Mouse (Mus musculus) midbrain, embryonic 11.5 days (tissue): ENCODE results near the gene Atp6v1e1. TPM values are rescaled to one million over a fixed set of nuclear protein-coding genes. Genes with fewer than 3 reads are reported as not detected.

Source experiments
- ATAC-seq: fragments of 200-750 bp; cut with Nextera tagmentation; 2 replicates; pipeline ENCODE4 v1.8.0; 2017; ENCODE audit warnings: moderate TSS enrichment, moderate library complexity; ENCODE audit not compliant: low FRiP score
- DNase-seq: peaks from one replicate; pipeline ENCODE4 v3.0.0; 2015; ENCODE audit warnings: low spot score; ENCODE audit errors: missing footprints
- H3K27ac ChIP-seq: fragments of 300-500 bp; sonication (generic); 2 replicates; pipeline ENCODE4 v1.5.1; 2014; ENCODE audit warnings: low read depth, low read length
- H3K27me3 ChIP-seq: fragments of 300-500 bp; sonication (generic); 2 replicates; pipeline ENCODE4 v1.6.1; 2014; ENCODE audit warnings: mild to moderate bottlenecking, low read length, moderate library complexity, mixed read lengths; ENCODE audit not compliant: control insufficient read depth, insufficient read depth
- H3K36me3 ChIP-seq: fragments of 300-500 bp; sonication (generic); 2 replicates; pipeline ENCODE4 v1.6.1; 2014; ENCODE audit warnings: mild to moderate bottlenecking, low read length, moderate library complexity, mixed read lengths; ENCODE audit not compliant: control insufficient read depth, insufficient read depth
- H3K4me1 ChIP-seq: fragments of 300-500 bp; sonication (generic); 2 replicates; pipeline ENCODE4 v1.6.1; 2014; ENCODE audit warnings: low read length; ENCODE audit not compliant: control insufficient read depth, insufficient read depth
- H3K4me2 ChIP-seq: fragments of 300-500 bp; sonication (generic); 2 replicates; pipeline ENCODE4 v1.6.1; 2014; ENCODE audit warnings: mild to moderate bottlenecking, moderate library complexity
- H3K4me3 ChIP-seq: fragments of 300-500 bp; sonication (generic); 2 replicates; pipeline ENCODE4 v1.5.1; 2014; ENCODE audit warnings: low read depth, low read length
- H3K9ac ChIP-seq: fragments of 300-500 bp; sonication (generic); 2 replicates; pipeline ENCODE4 v1.6.1; 2014; ENCODE audit warnings: low read length
- H3K9me3 ChIP-seq: fragments of 300-500 bp; sonication (generic); 2 replicates; pipeline ENCODE4 v1.6.1; 2016; ENCODE audit warnings: low read length; ENCODE audit not compliant: control insufficient read depth
- WGBS: fragments of 180-500 bp; shearing (Covaris S2); extraction: QIAGEN DNeasy Blood & Tissue Kit; methylation state at CpG from one replicate; pipeline ENCODE4 v1.1.7; 2014; 5-methylcytosine and 5-hydroxymethylcytosine counted together
- polyA plus RNA-seq: library from polyadenylated mRNA; unstranded; fragments of >200 nt; fragmentation: Nextera tagmentation; extraction: Ambion mirVana; gene quantifications from 2 replicates; pipeline ENCODE4 v1.2.1, GENCODE M21; 2014

Atp6v1e1 gene
- polyA plus RNA-seq, 1 experiment from 2014 or later = 162 TPM

DNA sequence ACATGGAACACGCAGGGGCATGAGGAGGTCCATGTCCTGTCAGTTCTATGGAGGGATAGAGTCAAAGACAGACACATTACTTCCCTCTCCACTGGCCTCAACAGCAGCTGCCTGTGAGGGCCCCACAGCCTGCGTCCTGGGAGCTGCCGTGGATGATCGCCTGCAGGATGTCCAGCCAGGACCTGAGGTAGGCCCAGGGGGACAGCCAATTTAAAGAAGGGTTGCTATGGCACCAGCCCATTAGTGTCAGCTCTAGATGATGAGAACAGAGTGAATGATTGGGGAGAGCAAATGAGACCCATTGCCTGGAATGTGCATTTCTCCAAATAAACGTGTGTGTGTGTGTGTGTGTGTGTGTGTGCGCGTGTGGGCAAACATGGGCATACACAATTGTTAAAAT is 38.2 kb downstream of the Atp6v1e1 start:
- Histone ChIP-seq H3K9me3 (no peaks in the 10 kb centered on the region), H3K4me3 (no peak overlapping the region), H3K9ac (no peak overlapping the region), H3K4me1 (peaks cover 2% of the 10 kb centered on the region; the same call in 1 of the 2 replicates), H3K36me3 (no peaks in the 10 kb centered on the region), H3K4me2 (no peak overlapping the region), H3K27ac (no peak overlapping the region), H3K27me3 (no peaks in the 10 kb centered on the region)
- 66% methylated on average over 7 of the region's 7 CpGs for WGBS
- DNase-seq (no peak), ATAC-seq (no peak)

DNA sequence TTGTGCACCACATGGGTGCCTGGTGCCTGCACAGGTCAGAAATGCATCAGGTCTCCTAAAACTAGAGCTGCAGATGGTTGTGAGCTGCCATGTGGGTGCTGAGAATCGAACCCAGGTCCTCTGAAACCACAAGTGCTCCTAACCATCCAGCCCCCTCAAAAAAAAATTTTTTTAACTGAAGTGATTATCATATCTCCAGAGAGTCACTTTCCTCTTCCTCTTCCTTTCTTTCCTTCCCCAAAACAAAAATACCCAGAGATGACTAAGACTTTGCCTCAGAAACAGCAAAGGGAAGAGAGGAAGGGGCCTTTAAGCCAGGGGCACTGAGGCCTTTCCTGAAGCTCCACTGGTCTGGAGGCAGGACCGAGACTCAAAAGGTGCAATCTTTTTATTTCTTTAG is 39.6 kb downstream of the Atp6v1e1 start:
- H3K36me3 ChIP-seq = no peaks in the 10 kb centered on the region
- H3K27me3 ChIP-seq = no peaks in the 10 kb centered on the region
- H3K9ac ChIP-seq = no peak overlapping the region
- H3K4me2 ChIP-seq = no peak overlapping the region
- DNase-seq (no peak), ATAC-seq (no peak)
- H3K4me3 ChIP-seq = no peak overlapping the region
- no peaks in the 10 kb centered on the region for H3K9me3 ChIP-seq
- H3K4me1 ChIP-seq = peaks cover 2% of the 10 kb centered on the region; the same call in 1 of the 2 replicates
- no peak overlapping the region for H3K27ac ChIP-seq
- 89% methylated on average over 2 of the region's 2 CpGs for WGBS

DNA sequence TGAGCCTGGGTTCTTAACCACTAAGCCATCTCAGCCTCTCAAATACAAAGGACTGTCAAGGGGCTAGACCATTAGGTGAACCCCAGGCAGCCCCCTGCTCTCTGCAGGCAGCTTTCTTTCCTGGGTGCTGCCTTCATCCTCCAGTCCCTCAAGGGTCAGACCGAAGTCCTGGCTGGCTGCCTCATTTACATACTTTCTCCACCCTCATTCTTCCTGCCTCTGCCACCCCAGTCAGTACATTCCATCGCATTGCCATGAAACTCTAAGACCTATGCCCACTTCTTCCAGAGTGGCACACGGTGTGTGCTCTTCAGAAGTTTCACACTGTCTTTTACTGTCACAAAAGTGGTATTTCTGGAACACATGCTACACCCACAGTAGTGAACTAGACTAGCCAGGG is 44.4 kb downstream of the Atp6v1e1 start:
- no peaks in the 10 kb centered on the region; the same call in 1 of the 2 replicates for H3K36me3 ChIP-seq
- H3K9ac ChIP-seq = no peak overlapping the region
- H3K9me3 ChIP-seq = no peaks in the 10 kb centered on the region
- no peak overlapping the region for H3K4me3 ChIP-seq
- 68% methylated on average over 3 of the region's 3 CpGs for WGBS
- H3K4me1 ChIP-seq = peaks cover 7% of the 10 kb centered on the region
- H3K4me2 ChIP-seq = no peak overlapping the region
- no peak for ATAC-seq
- no peaks in the 10 kb centered on the region for H3K27me3 ChIP-seq
- H3K27ac ChIP-seq = no peak overlapping the region
- DNase-seq = no peak

DNA sequence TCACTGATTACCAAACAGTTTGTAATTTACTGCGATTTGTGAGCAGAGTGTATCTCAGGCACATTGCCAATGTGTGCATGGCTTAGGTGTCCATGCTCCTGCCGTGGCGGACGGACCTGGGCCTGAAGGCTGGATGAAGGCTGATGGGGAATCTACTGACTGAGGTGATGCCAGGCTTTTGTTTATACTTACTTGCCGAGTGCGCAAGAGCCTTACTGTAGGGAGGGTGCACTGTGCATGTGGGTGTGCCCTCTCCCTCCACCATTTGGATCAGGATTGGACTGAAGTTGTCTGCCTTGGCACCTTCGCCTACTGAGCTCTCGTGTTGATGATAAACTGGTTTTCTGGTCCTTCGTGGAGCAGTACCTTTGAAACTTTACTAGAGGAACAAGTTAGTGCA is 45.1 kb downstream of the Atp6v1e1 start:
- DNase-seq = no peak
- Histone ChIP-seq H3K9ac (no peak overlapping the region), H3K27me3 (no peaks in the 10 kb centered on the region), H3K4me1 (peaks cover 13% of the 10 kb centered on the region), H3K4me3 (no peak overlapping the region), H3K9me3 (no peaks in the 10 kb centered on the region), H3K4me2 (no peak overlapping the region), H3K27ac (no peak overlapping the region), H3K36me3 (no peaks in the 10 kb centered on the region; the same call in 1 of the 2 replicates)
- no peak for ATAC-seq
- 90% methylated on average over 9 of the region's 9 CpGs for WGBS

DNA sequence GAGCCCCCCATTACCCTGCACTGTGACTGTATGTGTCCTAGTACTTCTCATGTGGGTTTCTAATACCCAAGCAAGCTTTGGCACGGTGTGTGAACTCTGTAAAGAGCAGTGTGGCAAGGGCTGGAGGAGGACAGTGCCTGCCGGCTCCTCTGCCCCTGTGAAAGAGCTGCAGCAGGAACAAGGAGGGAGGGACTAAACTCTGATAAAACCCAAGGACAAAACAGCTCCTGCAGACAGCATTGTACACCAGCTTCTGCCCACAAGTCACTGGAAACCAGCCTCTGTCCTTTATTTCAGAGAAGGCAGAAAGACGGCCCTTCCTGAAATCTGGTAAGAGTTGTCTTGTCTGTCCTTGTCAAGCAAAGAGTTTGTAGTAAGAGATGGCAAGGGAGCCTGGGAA is 46.3 kb downstream of the Atp6v1e1 start:
- no peaks in the 10 kb centered on the region for H3K9me3 ChIP-seq
- no peak overlapping the region for H3K27ac ChIP-seq
- no peak overlapping the region for H3K4me2 ChIP-seq
- DNase-seq = no peak
- no peaks in the 10 kb centered on the region; the same call in 1 of the 2 replicates for H3K36me3 ChIP-seq
- no peak for ATAC-seq
- H3K9ac ChIP-seq = no peak overlapping the region
- 83% methylated on average over 3 of the region's 3 CpGs for WGBS
- H3K27me3 ChIP-seq = no peaks in the 10 kb centered on the region
- H3K4me1 ChIP-seq = peaks cover 16% of the 10 kb centered on the region
- H3K4me3 ChIP-seq = no peak overlapping the region

DNA sequence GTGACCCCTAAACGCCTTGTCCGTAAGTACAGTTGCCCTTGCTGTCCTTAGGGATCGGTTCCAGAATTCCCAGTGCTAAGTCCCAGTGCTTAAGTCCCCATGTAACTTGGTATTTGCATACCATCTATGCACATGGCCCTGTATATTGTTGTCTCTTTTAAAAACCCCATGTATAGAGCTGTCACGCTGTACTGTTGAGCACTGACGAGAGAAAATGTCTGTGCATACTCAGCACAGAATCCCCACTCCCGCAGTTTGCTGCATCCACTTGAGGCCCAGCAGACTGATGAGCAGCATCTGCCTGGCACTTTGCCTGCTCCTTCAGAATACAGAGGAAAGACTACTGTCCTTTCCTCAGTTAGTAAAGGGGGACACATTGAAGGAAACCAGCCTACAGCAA is 48.8 kb downstream of the Atp6v1e1 start:
- Histone ChIP-seq H3K27me3 (no peaks in the 10 kb centered on the region), H3K36me3 (no peaks in the 10 kb centered on the region; the same call in 1 of the 2 replicates), H3K4me2 (no peak overlapping the region), H3K27ac (peak overlapping the region; percentile 72), H3K4me3 (no peak overlapping the region), H3K9me3 (no peaks in the 10 kb centered on the region), H3K4me1 (peaks cover 16% of the 10 kb centered on the region), H3K9ac (no peak overlapping the region)
- DNase-seq = no peak
- WGBS = 75% methylated on average over 6 of the region's 6 CpGs
- peak; percentile 22; the same call in 1 of the 2 replicates for ATAC-seq

DNA sequence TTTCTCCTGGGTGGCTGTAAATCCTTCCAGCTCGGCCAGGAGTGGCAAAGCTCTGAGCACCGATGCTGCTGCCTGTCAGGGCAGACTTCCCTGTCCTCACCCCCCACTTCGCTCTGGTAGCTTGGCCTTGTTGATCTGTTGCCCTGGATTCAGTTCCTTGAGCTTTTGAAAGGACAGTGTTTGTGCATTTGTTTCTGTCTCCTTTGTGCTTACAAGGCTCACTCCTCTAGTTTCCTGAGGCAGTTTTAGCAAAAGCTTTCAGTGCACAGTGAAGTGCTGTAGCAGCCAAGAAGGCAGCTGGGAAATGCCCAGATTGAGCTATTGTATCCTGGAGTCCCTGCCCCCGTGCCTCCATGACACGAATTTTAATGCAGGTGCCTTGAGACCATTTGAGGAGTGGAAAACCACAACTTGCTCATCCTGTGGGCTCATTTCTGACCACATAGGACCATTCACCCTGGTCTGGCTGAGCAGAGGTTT is 49.4 kb downstream of the Atp6v1e1 start, which contains the start of gene Slc25a18:
Gene Slc25a18, plus strand, starts transcription at position 430 of the 480 bp plus-strand sequence.
- H3K27me3 ChIP-seq = no peaks in the 10 kb centered on the region
- H3K36me3 ChIP-seq = no peaks in the 10 kb centered on the region; the same call in 1 of the 2 replicates
- no peak within 1 kb of the TSS for H3K4me2 ChIP-seq
- peak within 1 kb of the TSS; percentile 7; the same call in 1 of the 2 replicates for H3K9ac ChIP-seq
- peak; percentile 80 for ATAC-seq
- 36% methylated on average over 5 of the region's 5 CpGs for WGBS
- peaks cover 16% of the 10 kb centered on the region for H3K4me1 ChIP-seq
- no peak within 1 kb of the TSS for H3K4me3 ChIP-seq
- H3K9me3 ChIP-seq = no peaks in the 10 kb centered on the region
- peak; percentile 90 for DNase-seq
- peak within 1 kb of the TSS; percentile 72 for H3K27ac ChIP-seq

DNA sequence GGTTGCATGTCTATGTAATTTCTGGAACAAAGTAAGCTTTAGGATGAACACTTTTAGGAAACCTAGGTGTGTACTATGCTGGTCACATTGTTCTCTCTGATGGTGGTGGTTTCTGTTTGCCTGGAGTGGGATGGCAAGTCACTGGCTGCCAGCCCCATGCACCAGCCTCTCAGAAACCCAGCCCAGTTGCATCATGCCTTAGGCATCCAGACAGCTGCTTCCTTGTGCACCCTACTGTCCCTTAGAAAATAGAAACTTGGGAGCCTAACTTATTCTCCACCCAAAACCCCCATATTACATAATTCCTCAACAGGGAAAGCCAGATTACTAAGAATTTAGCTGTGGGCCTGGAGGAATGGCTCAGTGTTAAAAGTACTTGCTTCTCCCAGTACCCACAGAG is 50.6 kb downstream of the Atp6v1e1 start:
- DNase-seq (no peak), ATAC-seq (no peak)
- Histone ChIP-seq H3K9ac (no peak overlapping the region), H3K36me3 (peaks cover under 1% of the 10 kb centered on the region; the same call in 1 of the 2 replicates), H3K4me3 (no peak overlapping the region), H3K27ac (peak overlapping the region; percentile 72; the same call in 1 of the 2 replicates), H3K9me3 (no peaks in the 10 kb centered on the region), H3K4me1 (peaks cover 16% of the 10 kb centered on the region), H3K4me2 (no peak overlapping the region), H3K27me3 (no peaks in the 10 kb centered on the region)

DNA sequence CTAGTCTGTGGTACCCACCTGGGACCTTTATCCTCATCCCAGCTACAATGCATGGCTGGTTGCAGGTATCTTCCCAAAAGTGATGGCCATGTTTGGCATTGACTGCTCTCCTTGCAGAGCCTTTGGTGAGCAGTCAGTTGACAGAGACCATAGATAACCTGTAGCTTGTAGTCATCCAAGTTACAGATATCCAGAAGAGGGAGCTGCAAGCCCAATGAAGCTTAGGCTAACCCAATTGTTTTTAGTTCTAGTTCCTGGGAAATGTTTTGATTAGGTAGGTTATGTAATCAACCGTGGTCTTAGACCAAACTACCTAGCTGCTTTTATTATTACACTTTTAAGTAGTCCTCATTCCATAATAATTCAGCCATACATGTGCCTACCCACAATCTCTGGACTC is 51.2 kb downstream of the Atp6v1e1 start:
- Histone ChIP-seq H3K27ac (no peak overlapping the region), H3K4me2 (no peak overlapping the region), H3K4me1 (peaks cover 16% of the 10 kb centered on the region), H3K36me3 (peaks cover 5% of the 10 kb centered on the region), H3K4me3 (no peak overlapping the region), H3K9ac (no peak overlapping the region), H3K27me3 (no peaks in the 10 kb centered on the region), H3K9me3 (no peaks in the 10 kb centered on the region)
- ATAC-seq (no peak), DNase-seq (no peak)
- WGBS = 90% methylated on average over 1 of the region's 1 CpGs
